Mouse (Mus musculus) brown adipose tissue, adult 24 weeks (tissue): ENCODE measurements around the gene Olfr895. TPM values are rescaled to one million over a fixed set of nuclear protein-coding genes. Genes with fewer than 3 reads are reported as not detected.

ENCODE experiments used
- H3K27ac ChIP-seq: fragments of 200-500 bp; replicated peaks from 2 replicates; pipeline ENCODE4 v1.5.1; 2012; ENCODE audit warnings: low read depth, mild to moderate bottlenecking, low read length
- H3K4me1 ChIP-seq: fragments of 200-500 bp; 2 replicates; pipeline ENCODE4 v1.6.1; 2012; ENCODE audit warnings: low read length, mixed read lengths; ENCODE audit not compliant: control insufficient read depth, insufficient read depth, insufficient read length
- H3K4me3 ChIP-seq: fragments of 200-500 bp; 2 replicates; pipeline ENCODE4 v1.5.1; 2012; ENCODE audit warnings: low read depth, mild to moderate bottlenecking, low read length, moderate library complexity; ENCODE audit not compliant: insufficient read depth
- polyA plus RNA-seq: library from polyadenylated mRNA; stranded (reverse); fragments of >200 nt; gene quantifications from 2 replicates; pipeline ENCODE4 v1.2.4, GENCODE M21; 2012; ENCODE audit not compliant: missing spikeins, insufficient read depth, insufficient read length

Gene Olfr895
- polyA plus RNA-seq, result not detected in 2 replicates

- no peaks in the 10 kb centered on the region for H3K4me1 ChIP-seq
- no peak within 1 kb of the TSS for H3K4me3 ChIP-seq
- H3K27ac ChIP-seq, result no peak within 1 kb of the TSS
These were observed at the start of gene Olfr895 for GRCm38 (mm10) chr9:38267551-38267950. Gene Olfr895 (plus strand): TSS chr9:38267851.

- no peak within 1 kb of the TSS for H3K27ac ChIP-seq
- no peaks in the 10 kb centered on the region for H3K4me1 ChIP-seq
- no peak within 1 kb of the TSS for H3K4me3 ChIP-seq
These were observed 15.2 kb upstream of the Olfr895 start, which contains the start of gene Olfr143 for GRCm38 (mm10) chr9:38252474-38252873. Gene Olfr143 (plus strand): TSS chr9:38252774.

- Histone ChIP-seq H3K27ac (no peak within 1 kb of the TSS), H3K4me3 (no peak within 1 kb of the TSS), H3K4me1 (no peaks in the 10 kb centered on the region)
These were observed 23.2 kb downstream of the Olfr895 start, which contains the start of gene Olfr896-ps1 for GRCm38 (mm10) chr9:38290807-38291206. Gene Olfr896-ps1 (plus strand): TSS chr9:38291107.

Other genes with a start within 250 kb of the Olfr895 start
- gene Olfr883, start 242.0 kb upstream of the Olfr895 start, polyA plus RNA-seq, result not detected in 2 replicates
- not detected in 2 replicates for gene Olfr884, start 221.3 kb upstream of the Olfr895 start, polyA plus RNA-seq
- gene Olfr885, start 206.5 kb upstream of the Olfr895 start, polyA plus RNA-seq, result not detected in 2 replicates
- not detected in 2 replicates for gene Olfr887, start 183.8 kb upstream of the Olfr895 start, polyA plus RNA-seq
- gene Olfr888, start 159.7 kb upstream of the Olfr895 start, polyA plus RNA-seq, result not detected in 2 replicates
- gene Olfr889, start 152.7 kb upstream of the Olfr895 start, polyA plus RNA-seq, result not detected in 2 replicates
- gene Olfr890, start 125.3 kb upstream of the Olfr895 start, polyA plus RNA-seq, result not detected in 2 replicates
- gene Olfr891, start 87.0 kb upstream of the Olfr895 start, polyA plus RNA-seq, result not detected in 2 replicates
- gene Olfr893, start 59.5 kb upstream of the Olfr895 start, polyA plus RNA-seq, result not detected in 2 replicates
- not detected in 2 replicates for gene Olfr894, start 49.8 kb upstream of the Olfr895 start, polyA plus RNA-seq
- not detected in 2 replicates for gene Olfr143, start 15.1 kb upstream of the Olfr895 start, polyA plus RNA-seq
- not detected in 2 replicates for gene Olfr896-ps1, start 23.3 kb downstream of the Olfr895 start, polyA plus RNA-seq
- not detected in 2 replicates for gene Olfr25, start 61.2 kb downstream of the Olfr895 start, polyA plus RNA-seq
- not detected in 2 replicates for gene Olfr898, start 80.6 kb downstream of the Olfr895 start, polyA plus RNA-seq
- not detected in 2 replicates for gene Olfr250, start 99.0 kb downstream of the Olfr895 start, polyA plus RNA-seq
- not detected in 2 replicates for gene Olfr251, start 109.2 kb downstream of the Olfr895 start, polyA plus RNA-seq
- gene Olfr147, start 133.8 kb downstream of the Olfr895 start, polyA plus RNA-seq, result not detected in 2 replicates
- gene Olfr901, start 161.6 kb downstream of the Olfr895 start, polyA plus RNA-seq, result not detected in 2 replicates
- not detected in 2 replicates for gene Olfr902, start 179.8 kb downstream of the Olfr895 start, polyA plus RNA-seq
- not detected in 2 replicates for gene Olfr904, start 195.3 kb downstream of the Olfr895 start, polyA plus RNA-seq
- not detected in 2 replicates for gene Olfr905, start 203.3 kb downstream of the Olfr895 start, polyA plus RNA-seq
- not detected in 2 replicates for gene Olfr906, start 219.2 kb downstream of the Olfr895 start, polyA plus RNA-seq
- not detected in 2 replicates for gene Olfr907, start 227.9 kb downstream of the Olfr895 start, polyA plus RNA-seq